Comparison of ENCODE assay signal across 24 mouse cellular contexts in genomic region chr13:43210956-43211355, GRCm38 (mm10). TPM values are rescaled to one million over a fixed set of nuclear protein-coding genes. Genes with fewer than 3 reads are reported as not detected.
DNase-seq lines count a peak whose midpoint lies in the region; ATAC-seq and TF ChIP-seq lines count a peak whose summit lies in the region.
"Had no signal": no experiment of that assay in that cellular context is flagged by ENCODE, and none has a peak within 500 bp of the region (broad histone marks: within the 10 kb centered on the region; RNA-seq: fewer than 3 reads in every experiment).

No protein-coding gene starts in this region.

- TF ChIP-seq POLR2A in olfactory bulb, adult 2 months (IDR thresholded peaks at IDR 0.05; ENCODE audit: insufficient read depth, low read depth, low read length): no peak

- H3K9ac ChIP-seq in lung, embryonic 15.5 days: no peak overlapping the region
- H3K9ac ChIP-seq in midbrain, embryonic 11.5 days (ENCODE audit: low read length): no peak overlapping the region
- no peak overlapping the region for H3K9ac ChIP-seq in midbrain, embryonic 14.5 days (replicated peaks; ENCODE audit: low read length)
- H3K9ac ChIP-seq: embryonic facial prominence, embryonic 12.5 days; embryonic facial prominence, embryonic 15.5 days; forebrain, postnatal 0 days; heart, embryonic 12.5 days; heart, embryonic 15.5 days; hindbrain, embryonic 13.5 days had no signal

- no peaks in the 10 kb centered on the region for H3K9me3 ChIP-seq in lung, embryonic 15.5 days
- no peaks in the 10 kb centered on the region for H3K9me3 ChIP-seq in midbrain, embryonic 11.5 days (ENCODE audit: control insufficient read depth, low read length)
- H3K9me3 ChIP-seq in midbrain, embryonic 14.5 days (ENCODE audit: control insufficient read depth, low read length): no peaks in the 10 kb centered on the region
- H3K9me3 ChIP-seq: embryonic facial prominence, embryonic 12.5 days; embryonic facial prominence, embryonic 15.5 days; heart, embryonic 15.5 days; hindbrain, embryonic 10.5 days; hindbrain, embryonic 13.5 days had no signal

- peaks cover 57% of the 10 kb centered on the region for H3K4me1 ChIP-seq in lung, embryonic 15.5 days
- peaks cover 8% of the 10 kb centered on the region; the same call in 1 of the 2 replicates for H3K4me1 ChIP-seq in midbrain, embryonic 11.5 days (ENCODE audit: control insufficient read depth, insufficient read depth, low read length)
- H3K4me1 ChIP-seq in midbrain, embryonic 14.5 days (ENCODE audit: control insufficient read depth, insufficient read depth, low read length): peaks cover 15% of the 10 kb centered on the region; the same call in 1 of the 2 replicates
- H3K4me1 ChIP-seq in olfactory bulb, adult 2 months (ENCODE audit: control insufficient read depth, insufficient read depth, low read length): peaks cover 36% of the 10 kb centered on the region

- no peaks in the 10 kb centered on the region for H3K27me3 ChIP-seq in lung, embryonic 15.5 days
- no peaks in the 10 kb centered on the region; the same call in 1 of the 2 replicates for H3K27me3 ChIP-seq in midbrain, embryonic 11.5 days (ENCODE audit: control insufficient read depth, insufficient read depth, low read length)
- no peaks in the 10 kb centered on the region for H3K27me3 ChIP-seq in midbrain, embryonic 14.5 days (ENCODE audit: control insufficient read depth, insufficient read depth, low read length)
- H3K27me3 ChIP-seq: embryonic facial prominence, embryonic 12.5 days; embryonic facial prominence, embryonic 15.5 days; heart, embryonic 12.5 days; heart, embryonic 15.5 days; hindbrain, embryonic 13.5 days had no signal

- WGBS in lung, embryonic 15.5 days: 64% methylated on average over 5 of the region's 5 CpGs
- WGBS in midbrain, embryonic 11.5 days: 84% methylated on average over 5 of the region's 5 CpGs
- WGBS in midbrain, embryonic 14.5 days: 89% methylated on average over 5 of the region's 5 CpGs
- WGBS in olfactory bulb, adult 2 months: 95% methylated on average over 5 of the region's 5 CpGs

- H3K27ac ChIP-seq in lung, embryonic 15.5 days: peak overlapping the region; percentile 13
- no peak overlapping the region for H3K27ac ChIP-seq in midbrain, embryonic 11.5 days (ENCODE audit: low read depth, low read length)
- H3K27ac ChIP-seq in midbrain, embryonic 14.5 days (replicated peaks; ENCODE audit: low read depth, low read length): no peak overlapping the region
- H3K27ac ChIP-seq in olfactory bulb, adult 2 months (ENCODE audit: insufficient read depth, low read depth, low read length): 0 out of 2 replicates have a peak overlapping the region, but pooled peaks have one; percentile 40
- H3K27ac ChIP-seq: embryonic facial prominence, embryonic 12.5 days; embryonic facial prominence, embryonic 15.5 days; heart, embryonic 15.5 days; hindbrain, embryonic 10.5 days; hindbrain, embryonic 13.5 days had no signal

- H3K4me2 ChIP-seq in lung, embryonic 15.5 days: no peak overlapping the region
- H3K4me2 ChIP-seq in midbrain, embryonic 11.5 days: no peak overlapping the region
- H3K4me2 ChIP-seq in midbrain, embryonic 14.5 days (ENCODE audit: low read length): no peak overlapping the region
- H3K4me2 ChIP-seq: embryonic facial prominence, embryonic 12.5 days; embryonic facial prominence, embryonic 15.5 days; heart, embryonic 12.5 days; heart, embryonic 15.5 days; hindbrain, embryonic 13.5 days had no signal

- H3K36me3 ChIP-seq in lung, embryonic 15.5 days: no peaks in the 10 kb centered on the region
- no peaks in the 10 kb centered on the region for H3K36me3 ChIP-seq in midbrain, embryonic 11.5 days (ENCODE audit: control insufficient read depth, insufficient read depth, low read length)
- H3K36me3 ChIP-seq in midbrain, embryonic 14.5 days (ENCODE audit: control insufficient read depth, insufficient read depth, low read length): no peaks in the 10 kb centered on the region
- H3K36me3 ChIP-seq: embryonic facial prominence, embryonic 12.5 days; embryonic facial prominence, embryonic 15.5 days; heart, embryonic 12.5 days; heart, embryonic 15.5 days; hindbrain, embryonic 10.5 days; hindbrain, embryonic 13.5 days had no signal

- ATAC-seq in lung, embryonic 15.5 days (ENCODE audit: borderline replicate concordance, extremely low read depth, low FRiP score, low TSS enrichment): no peak
- ATAC-seq in midbrain, embryonic 11.5 days (ENCODE audit: low FRiP score): no peak
- no peak for ATAC-seq in midbrain, embryonic 14.5 days (ENCODE audit: low FRiP score, low TSS enrichment)
- ATAC-seq: activated CD4-positive, CD25-positive, alpha-beta regulatory T cell, adult 4 months; CD4-positive, CD25-positive, alpha-beta regulatory T cell, adult 4 months; forebrain, embryonic 14.5 days; forebrain, postnatal 0 days; hindbrain, embryonic 16.5 days had no signal

- no peak for DNase-seq in lung, adult 18-20 months
- peak; percentile 53 for DNase-seq in midbrain, embryonic 11.5 days (ENCODE audit: low spot score, missing footprints)
- no peak for DNase-seq in midbrain, embryonic 14.5 days
- no peak for DNase-seq in yolk sac, embryonic 10.5 days (ENCODE audit: low spot score)
- DNase-seq: adrenal gland, postnatal 25 days; cerebellum, adult 9-10 months; cerebellum, postnatal 14 days; forebrain, postnatal 0 days; gastrocnemius, postnatal 25 days; heart, adult 18-20 months; heart, postnatal 10 days; heart, postnatal 36 days had no signal

- TF ChIP-seq CTCF in olfactory bulb, adult 2 months (IDR thresholded peaks at IDR 0.05; ENCODE audit: insufficient read depth, low read depth, low read length): no peak

- no peak overlapping the region for H3K4me3 ChIP-seq in lung, embryonic 15.5 days
- no peak overlapping the region for H3K4me3 ChIP-seq in midbrain, embryonic 11.5 days (ENCODE audit: low read depth, low read length)
- no peak overlapping the region for H3K4me3 ChIP-seq in midbrain, embryonic 14.5 days (replicated peaks; ENCODE audit: low read depth, low read length)
- no peak overlapping the region for H3K4me3 ChIP-seq in olfactory bulb, adult 2 months (ENCODE audit: insufficient read depth, low read depth, low read length)
- H3K4me3 ChIP-seq: embryonic facial prominence, embryonic 12.5 days; embryonic facial prominence, embryonic 15.5 days; heart, embryonic 12.5 days; heart, embryonic 15.5 days; hindbrain, embryonic 10.5 days; hindbrain, embryonic 13.5 days had no signal

RNA-seq across cellular contexts. Expression of gene Tbc1d7, which starts 39.7 kb away (rescaled TPM):
- polyA plus RNA-seq in lung, embryonic 15.5 days (2015; fragmentation: Nextera tagmentation; extraction: Ambion mirVana): 48.4 and 50.2 TPM in 2 replicates
- polyA plus RNA-seq in midbrain, embryonic 11.5 days (2014; fragmentation: Nextera tagmentation; extraction: Ambion mirVana): 70.2 and 71.5 TPM in 2 replicates
- polyA plus RNA-seq in midbrain, embryonic 14.5 days (2014; fragmentation: Nextera tagmentation; extraction: Ambion mirVana): 101 and 104 TPM in 2 replicates
- polyA plus RNA-seq in olfactory bulb, adult 2 months (2012; ENCODE audit: insufficient read depth, insufficient read length, low replicate concordance, missing spikeins): not detected in 2 replicates

Comparison
In these comparisons a context has a peak if more than half of its experiments do, and no peak if none do; other contexts are left out.
1. H3K27ac ChIP-seq: peak in lung, embryonic 15.5 days (single experiment) and olfactory bulb, adult 2 months (single experiment); none in midbrain, embryonic 11.5 days (single experiment) and midbrain, embryonic 14.5 days (single experiment).
2. RNA of gene Tbc1d7, which starts 39.7 kb away (polyA plus RNA-seq): 101 to 104 TPM in midbrain, embryonic 14.5 days, 70.2 to 71.5 TPM in midbrain, embryonic 11.5 days and 48.4 to 50.2 TPM in lung, embryonic 15.5 days; not detected in olfactory bulb, adult 2 months; every median in the first group is over 10 times any median in the second.